Mouse (Mus musculus) right cerebral cortex, postnatal 14 days (tissue): ENCODE results near the gene Kcnj6.

Experiments used
- DNase-seq: peaks from one replicate; pipeline ENCODE4 v3.0.0; 2022

Kcnj6 gene

DNA sequence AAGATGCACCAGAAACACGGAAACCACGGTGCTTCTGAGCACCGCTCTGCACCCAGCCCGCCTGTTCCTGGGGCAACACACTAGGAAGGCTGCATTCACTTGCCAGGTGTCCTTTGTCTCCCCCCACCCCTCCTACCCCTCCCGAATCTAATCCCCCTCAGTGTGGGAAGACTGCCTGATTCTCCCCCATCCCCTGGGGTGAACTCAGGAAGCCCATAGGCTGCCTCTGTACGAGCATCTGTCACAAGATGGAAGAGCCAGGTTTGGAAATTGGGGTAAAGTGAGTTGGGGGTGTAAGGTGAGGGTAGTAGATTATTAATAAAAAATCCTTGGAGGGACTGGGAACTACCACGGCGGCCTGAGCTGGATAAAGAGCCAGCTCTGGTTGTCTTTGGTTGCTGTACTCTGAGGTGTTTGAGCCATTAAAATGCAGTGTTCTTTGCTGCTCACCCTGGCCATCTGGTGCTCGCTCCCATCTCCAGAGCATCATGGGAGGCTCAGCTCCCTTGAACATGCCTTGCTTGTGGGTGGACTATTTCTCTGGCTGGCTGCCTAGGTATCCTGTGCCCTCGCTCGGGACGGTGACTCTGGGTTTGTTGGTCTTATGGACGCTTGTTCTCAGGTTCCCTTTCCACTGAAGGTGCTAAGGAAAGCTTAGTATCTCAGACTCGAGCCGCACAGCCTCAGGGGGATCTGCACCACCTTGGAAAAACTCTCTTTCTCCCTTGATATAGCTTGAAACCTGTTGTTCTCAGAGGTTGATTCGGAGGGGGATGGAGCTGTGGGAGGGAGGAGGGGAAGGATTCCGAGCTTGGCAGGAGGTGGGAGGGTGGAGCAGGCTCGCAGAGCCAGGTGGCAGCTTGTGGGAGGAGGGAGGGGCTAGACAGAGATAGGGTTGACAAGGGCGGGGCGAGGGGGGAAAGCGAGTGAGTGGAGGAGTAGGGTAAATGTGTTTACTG is 65.9 kb downstream of the Kcnj6 start:
- peak; percentile 48 for DNase-seq

DNA sequence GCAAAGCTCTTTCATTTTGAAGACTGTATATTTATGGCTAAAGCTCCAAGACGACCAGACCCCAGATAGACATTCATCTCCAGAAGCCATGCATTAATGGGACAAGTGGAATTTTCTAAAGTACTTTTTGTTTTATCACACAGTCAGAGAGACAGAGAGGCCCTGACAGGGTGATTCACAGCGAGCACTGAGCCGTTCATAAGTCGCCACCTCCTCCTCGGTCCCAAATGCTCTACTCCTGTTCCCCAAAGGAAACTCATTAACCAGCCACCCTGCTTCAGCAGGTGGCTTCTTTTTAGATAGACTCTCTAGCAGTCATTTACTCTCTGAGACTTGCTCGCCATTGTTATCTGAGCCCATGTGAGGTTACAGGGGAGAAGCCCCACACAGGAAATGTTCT is 72.1 kb downstream of the Kcnj6 start:
- no peak for DNase-seq

DNA sequence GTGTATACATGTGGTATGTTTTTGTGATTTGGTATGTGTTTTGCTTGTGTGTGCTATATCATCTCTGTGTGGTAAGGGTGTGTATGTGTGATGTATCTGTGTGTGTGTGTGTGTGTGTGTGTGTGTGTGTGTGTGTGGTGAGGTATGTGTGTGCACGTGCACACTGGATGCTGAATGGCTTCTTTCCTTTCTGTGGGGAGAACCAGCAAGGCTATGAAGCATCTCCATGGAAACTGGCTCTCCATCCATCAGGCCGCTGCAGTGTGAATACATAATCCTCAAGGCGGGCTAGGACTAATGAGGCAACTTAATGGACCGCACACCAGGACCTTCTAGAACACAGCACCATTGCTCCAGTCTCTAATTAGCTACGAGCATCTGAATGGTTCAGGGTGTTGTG is 78.3 kb downstream of the Kcnj6 start:
- no peak for DNase-seq

DNA sequence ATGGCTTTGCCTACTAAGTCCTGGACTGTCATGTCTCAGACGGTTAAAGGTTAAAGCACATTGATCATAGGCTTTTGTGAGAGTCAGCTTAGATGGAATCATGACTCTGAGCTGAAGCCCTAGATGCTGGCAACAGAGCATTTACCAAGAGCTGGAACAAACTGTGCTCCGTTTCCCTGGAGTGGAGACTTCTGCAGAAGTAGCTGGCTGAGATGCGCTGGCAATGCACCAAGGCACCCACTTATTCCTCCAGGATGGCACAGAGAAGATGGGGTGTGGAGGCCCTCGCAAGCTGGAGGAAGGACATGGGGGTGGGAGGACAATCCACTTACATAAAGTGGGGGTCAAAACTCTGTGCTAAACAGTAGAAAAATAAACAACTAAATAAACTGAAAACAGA is 91.5 kb downstream of the Kcnj6 start:
- peak; percentile 60 for DNase-seq

DNA sequence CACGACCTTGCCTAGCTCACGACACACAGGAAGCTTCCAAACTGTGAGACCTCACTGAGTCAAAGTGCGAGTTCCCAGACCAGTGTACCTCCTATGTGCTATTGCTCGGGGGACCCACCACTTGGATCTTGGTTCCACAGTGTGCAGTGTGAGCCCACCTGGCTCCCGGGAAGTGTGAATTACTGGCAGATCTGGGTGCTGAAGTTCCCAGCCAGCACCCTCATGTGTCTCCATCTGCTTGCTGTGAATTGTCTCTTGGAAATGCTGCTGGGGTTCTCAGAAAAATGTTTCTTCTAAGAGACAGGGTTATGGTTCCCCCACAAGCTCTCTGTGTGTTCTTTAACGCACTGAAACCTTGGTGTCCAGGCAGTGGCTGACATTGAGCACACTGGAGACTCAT is 98.7 kb downstream of the Kcnj6 start:
- DNase-seq: no peak

DNA sequence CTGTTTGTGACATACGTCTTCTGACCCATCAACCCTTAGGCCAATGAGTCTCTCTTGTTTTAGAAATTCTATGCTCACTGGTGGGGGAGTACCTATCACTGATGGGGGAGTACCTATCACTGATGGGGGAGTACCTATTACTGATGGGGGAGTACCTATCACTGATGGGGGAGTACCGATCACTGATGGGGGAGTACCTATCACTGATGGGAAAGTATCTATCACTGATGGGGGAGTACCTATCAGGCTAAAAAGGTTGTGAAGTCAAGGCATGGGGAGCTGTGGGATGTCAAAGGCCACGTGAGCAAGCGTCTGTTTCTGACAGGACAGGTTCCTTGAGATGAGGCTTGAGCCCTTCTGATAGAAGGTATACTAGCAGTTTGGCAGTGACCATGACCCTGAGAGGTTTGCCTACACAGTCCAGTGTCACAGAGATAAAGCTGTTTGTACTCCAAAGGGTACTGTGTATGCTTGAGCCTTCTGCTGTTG is 105.3 kb downstream of the Kcnj6 start:
- DNase-seq: no peak

DNA sequence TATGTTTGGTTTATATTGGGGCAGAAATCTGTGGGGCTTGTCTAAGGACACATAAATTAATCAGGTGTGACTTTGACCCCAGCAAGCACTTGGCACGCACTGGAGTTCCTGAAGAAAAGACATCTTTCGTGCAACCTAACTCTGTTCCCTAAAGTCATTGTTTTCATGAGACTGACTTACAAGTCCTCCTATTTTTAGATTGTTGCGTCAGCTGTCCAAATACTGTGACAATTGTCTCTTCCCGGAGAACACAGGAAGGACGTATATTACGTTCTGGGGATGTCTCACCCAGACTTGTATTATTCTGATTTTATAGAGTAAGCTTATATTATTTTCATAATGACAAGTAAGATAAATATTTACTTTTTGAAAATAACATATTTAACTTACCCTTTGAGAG is 106.9 kb downstream of the Kcnj6 start:
- no peak for DNase-seq

DNA sequence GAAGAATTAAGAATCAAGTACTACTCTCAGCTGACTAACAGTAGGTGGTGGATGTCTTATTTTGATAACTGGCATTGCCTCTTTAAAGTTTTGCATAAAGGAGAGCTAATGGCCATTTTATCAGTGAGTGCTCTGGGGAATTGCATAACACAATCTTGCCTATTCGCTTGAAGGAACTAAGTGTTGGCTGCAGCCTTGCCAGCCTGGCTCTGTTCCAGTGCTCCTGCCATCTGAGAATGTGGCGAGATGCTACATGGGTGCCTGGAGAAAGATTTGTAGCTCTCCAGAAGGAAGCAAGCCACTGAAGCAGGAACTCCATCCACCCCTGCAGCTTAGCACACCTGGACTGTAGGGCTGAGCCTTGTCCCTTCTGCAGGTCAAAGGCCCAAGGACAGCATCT is 107.4 kb downstream of the Kcnj6 start:
- DNase-seq: no peak

DNA sequence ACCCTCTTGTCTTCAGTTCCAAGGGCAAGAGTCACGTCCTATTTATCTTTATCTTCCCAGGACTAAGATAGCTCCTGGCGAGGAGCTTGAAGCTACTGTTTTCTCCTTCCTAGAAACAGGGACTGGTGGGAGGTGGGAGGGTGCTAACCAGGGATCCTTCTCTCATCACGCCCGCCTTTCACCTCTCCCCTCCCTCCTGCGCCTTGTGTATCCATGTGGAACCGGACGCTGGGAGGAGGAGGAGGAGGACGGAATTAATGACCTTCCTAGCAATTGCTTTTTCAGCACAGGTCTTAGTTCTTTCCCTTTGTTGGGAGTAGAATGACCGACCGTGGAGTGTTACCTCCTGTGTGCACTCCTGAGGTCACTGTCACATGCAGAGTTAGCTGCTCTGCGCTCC is 108.9 kb downstream of the Kcnj6 start:
- no peak for DNase-seq

DNA sequence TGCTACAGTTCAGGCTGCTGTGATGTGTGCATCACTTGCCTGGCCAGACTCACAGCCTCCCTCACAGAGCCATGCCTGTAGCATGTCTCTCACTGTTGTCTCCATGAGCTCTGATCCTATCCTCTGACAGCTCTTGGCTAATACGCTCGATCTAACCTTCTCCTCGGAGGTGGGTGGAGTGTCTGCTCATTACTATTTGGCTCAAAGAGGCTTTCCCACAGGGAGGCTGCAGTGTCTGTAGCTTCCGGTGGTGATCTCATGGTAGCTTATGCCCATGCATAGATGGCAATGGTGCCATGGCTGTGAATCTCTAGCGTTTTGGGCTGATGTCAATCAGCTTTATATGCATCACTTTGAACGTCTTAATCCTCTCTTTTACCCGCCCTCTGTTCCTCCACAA is 111.1 kb downstream of the Kcnj6 start:
- no peak for DNase-seq

DNA sequence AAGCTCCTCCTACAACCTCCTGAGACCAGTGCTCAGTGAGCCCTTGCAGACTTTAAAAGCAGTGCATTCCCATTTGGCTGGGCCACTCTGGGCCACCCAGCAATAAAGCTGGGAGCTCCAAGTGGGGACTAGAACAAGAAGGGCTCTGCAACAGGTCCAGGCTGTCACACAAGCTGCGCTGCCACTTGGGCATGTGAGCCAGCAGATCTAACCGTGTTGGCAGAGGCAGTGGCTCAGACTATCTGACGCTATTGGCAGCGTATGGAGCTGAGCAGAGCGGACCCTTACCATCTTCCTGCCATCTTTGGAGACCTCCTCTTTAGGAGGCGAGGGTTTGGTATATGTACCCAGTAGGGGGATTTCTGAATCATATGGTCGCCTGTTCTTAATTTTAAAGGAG is 112.4 kb downstream of the Kcnj6 start:
- peak; percentile 48 for DNase-seq

DNA sequence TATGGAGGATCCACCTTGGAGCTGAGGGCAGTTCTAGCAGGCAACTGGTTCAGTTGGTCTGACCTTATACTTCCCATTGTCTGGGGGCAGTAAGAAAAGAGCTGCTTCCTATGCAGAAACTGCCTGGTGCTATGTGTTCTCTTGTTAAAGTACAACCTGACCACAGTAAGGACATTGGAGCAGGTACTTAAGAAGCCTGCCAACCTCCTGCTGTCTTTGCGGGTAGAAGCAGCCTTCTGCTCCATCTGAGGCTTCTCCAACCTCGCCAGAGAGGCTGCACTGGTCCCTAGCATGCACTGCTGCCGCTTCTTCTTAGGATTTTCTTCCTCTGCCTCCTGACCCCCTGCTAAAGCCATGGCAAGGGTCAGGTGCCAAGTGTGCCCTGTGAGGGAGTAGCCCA is 113.6 kb downstream of the Kcnj6 start:
- DNase-seq: no peak

DNA sequence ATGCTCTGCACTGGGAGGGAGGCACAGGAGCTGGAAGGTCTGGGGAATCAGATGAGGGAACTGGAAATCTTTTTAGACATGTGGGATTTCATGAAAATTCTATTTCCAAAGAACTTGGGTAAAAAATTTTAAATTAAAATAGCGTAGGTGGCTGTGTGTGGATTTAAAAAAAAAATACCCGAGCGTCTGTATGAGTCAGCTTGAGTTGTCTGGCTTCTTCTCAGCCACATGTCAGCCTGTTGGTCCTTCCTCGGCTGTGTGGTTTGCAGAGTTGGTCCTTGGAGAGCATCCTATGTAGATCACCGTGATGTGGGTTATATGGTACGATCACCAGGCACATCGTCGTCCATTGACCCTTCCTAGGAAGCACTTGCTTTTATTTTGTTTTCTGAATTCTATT is 114.3 kb downstream of the Kcnj6 start:
- DNase-seq: no peak

DNA sequence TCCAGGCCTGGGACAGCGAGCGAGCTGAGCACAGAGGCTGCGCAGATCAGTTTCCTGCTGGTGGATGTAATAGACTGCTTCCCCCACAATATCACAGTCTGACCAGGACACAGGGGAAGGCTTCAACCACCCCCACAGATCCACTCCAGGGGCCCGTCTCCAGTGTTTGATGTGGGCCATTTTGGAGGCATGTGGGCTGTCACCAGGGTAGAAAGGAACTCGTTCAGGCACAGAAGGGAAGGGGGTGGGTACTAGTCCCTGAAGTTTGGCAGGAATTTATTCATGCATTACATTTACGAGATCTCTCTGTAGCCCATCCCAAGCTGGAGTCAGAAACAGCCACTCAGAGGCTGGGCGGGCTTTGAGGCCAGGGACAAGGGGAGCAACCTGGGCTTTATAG is 115.4 kb downstream of the Kcnj6 start:
- no peak for DNase-seq

DNA sequence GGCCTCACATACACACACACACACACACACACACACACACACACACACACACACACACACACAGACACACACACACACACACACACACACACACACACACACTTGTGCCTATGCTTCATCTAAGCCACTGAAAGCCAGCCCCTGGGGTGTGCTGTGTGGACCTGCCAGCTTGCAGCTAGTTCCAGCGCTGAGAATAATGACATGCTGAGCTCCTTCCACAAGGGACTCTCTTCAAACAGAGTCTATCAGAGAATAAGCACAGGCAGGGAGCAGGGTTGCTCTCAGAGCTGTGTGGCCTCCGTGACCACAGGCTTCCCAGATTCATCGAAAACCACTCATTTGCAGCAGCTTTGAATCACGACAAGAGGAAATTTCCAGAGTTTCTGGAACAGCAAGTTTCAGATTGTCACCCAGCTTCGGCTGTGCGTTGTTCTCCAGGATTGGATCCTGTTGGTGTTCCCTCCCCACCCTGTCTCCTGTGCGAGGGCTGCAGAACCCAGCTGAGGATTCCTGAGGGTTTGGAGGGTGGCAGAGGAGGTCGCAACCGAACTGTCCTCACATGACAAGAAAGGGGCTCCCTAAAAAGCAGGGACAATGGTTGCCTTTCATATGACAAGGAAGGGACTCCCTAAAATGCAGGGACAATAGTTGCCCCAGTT is 124.8 kb downstream of the Kcnj6 start:
- DNase-seq: no peak

DNA sequence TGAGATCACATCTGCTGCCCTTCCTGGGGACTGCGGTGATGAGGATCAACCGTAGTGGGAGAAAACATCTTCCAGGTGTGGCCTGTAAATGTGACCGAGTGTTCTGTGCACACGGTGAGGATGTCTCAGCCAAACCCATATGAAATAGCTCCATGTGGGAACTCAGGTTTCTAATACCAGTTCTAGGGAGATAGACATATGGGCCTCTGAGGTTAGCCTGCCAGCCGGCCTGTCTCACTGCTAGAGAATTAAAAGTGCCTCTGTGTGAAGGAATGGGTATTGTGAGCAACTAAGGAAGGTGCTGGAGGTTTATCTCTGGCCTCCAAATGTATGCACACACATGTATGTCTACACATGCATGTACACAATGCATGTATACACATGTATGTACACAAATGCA is 129.1 kb downstream of the Kcnj6 start:
- no peak for DNase-seq

DNA sequence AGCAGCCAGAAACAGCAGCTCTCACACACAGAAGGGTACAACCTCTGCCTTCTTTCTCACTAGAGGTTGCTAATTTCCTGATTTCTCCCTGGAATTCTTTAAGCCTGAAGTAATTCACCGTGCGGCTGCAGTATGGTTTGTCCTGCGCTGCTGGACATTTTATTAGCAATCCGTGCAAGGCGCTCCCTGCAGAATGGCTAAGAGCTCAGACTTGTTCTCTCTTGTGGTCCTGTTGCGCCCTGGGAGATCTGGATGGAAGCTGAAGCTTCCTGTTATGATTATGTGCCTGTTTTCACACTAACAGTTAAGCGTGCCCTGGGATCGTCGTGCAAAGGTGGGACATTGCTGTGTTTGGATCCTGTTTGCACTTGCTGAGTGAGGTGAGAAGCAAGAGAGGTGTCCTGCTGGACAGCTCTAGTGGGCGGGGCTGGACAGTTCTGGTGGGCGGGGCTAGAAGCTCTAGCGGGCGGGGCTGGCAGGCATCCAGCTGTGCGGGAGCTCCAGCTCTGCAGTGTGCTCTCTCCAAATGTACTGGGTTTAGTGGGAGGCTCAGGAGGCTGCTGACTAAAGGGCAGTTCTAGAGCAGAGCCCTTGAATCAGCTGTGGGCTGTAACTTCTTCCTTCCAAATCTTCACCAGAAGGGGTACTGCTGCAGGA is 131.1 kb downstream of the Kcnj6 start:
- no peak for DNase-seq

DNA sequence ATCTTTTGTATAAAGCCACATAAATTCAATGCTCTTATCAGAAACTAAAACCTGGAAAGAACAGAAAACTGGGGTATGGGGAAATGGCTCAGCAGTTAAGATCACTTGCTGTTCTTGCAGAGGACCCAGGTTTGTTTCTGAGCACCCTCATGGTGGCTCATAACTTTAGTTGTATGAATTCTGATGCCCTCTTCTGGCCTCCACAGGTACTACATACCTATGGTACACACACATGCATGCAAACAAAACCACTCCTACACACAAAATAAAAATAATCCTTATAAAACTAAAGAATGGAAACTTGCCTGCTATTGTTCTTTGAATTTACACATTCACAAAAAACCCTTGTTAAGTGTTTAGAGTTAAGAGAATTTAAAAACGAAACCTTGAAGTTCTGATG is 131.7 kb downstream of the Kcnj6 start:
- no peak for DNase-seq

DNA sequence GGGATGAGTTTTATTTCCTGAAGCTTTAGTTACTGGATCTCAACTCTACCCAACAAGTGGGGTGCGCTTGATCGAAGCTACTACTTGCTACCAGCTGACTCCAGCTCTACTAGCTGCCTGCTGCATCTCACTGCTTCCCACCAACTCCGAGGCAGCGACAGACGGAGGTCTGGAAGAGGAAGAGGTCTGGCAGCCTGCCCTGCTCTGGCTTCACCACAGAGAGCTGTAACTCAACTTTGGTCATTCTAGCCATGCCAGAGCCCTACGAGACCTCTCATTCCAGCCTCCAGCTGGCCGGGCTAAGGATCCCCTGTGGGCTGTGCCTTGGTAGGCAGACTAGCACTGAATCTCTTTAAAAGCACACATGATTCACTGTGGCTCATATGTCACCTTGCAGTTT is 132.4 kb downstream of the Kcnj6 start:
- DNase-seq: no peak

DNA sequence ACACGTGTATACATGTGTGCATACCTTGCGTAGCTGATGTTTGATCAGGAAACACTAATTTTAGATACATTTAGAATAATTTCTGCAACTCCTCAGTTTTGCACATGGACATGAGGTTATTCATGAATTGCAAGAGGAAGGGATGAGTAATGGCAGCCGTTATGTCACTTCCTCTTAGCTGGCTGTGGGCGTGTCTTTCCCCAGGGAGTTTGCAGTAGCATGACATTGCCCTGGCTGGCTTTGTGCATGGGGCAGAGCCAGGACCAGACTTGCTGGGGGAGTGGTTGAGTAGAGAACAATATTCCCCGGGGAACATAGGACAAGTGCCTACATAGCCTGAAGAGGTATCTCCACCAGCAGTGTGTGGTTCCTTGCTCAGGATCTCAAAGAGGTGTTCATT is 134.0 kb downstream of the Kcnj6 start:
- no peak for DNase-seq

DNA sequence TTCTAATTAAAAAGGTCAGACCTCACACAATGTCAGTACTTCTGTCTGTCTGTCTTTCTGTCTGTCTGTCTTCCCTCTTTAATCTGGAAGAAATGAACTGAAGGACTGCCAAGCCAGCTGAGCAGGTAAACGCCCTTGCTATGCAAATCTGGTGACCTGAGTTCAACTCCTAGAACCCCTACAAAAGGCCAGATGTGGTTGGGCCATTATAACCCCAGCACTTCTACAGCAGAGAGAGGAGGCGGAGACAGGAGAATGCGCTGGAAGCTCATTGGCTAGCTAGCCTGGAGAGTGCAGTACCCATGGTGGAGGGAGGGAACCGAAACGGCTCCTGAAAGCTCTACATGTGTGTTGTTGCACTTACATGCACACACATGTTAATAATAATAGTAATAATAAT is 141.5 kb downstream of the Kcnj6 start:
- no peak for DNase-seq

DNA sequence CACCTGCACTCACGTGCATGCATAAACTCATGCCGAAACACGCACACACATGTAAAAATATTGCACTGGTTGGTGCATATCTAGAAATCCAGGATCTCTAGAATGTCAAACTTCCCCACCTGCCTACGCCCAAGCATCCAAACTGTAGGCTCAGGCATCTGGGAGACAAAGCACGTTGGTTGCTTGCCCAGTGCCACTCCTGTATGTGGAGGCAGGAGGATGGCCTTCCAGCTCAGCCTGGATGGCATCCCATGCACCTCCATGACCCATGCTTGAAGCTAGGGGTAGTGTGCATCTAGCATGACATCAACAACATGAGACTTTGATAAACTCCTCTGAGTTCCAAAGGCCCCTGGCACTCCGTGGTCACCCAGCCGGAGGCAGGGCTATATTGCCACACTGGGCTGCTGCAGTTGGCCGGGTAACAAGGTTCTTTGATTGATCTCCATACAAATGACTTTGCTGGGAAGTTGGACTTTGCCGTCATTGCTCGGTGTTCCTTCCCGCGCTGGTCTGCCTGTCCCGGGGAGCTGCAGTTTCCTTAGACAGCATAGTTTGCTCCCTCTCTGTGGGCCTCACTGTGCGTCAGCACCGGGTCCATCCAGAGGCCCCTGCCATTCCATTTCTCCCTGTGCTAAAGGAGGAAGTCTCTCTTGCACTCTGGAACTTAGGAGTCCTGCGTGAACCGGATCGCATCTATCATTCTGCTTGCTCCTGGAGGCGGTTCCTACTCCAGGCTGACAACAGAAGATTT is 144.9 kb downstream of the Kcnj6 start:
- no peak for DNase-seq

DNA sequence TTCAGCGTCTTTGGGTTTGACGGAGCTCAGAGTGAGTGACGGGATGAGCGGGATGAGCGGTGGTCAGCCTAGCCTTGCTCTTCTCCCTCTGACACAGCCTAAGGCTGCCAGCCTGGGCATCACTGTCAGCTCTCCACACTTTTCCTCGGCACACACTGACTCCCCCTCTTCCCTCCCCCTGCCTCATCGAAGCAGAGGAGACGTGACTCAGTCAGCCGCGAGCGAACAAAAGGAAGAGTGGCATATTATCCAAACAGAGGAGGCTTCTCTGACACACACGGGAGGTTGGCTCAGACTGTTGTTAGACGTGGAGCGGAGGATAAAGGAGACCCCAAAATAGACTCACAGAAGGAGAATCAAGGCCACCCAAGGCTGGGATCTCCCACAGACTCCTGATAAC is 147.1 kb downstream of the Kcnj6 start:
- DNase-seq: no peak
